Mouse (Mus musculus) liver, embryonic 12.5 days (tissue): ENCODE measurements around the gene Hsd17b3. TPM values are rescaled to one million over a fixed set of nuclear protein-coding genes. Genes with fewer than 3 reads are reported as not detected.
"Not testable (repeated sequence)": the region's sequence is repeated elsewhere in the genome, so short reads cannot be mapped to it uniquely, and the experiment has no call there.

Experiments used
- ATAC-seq: fragments of 200-750 bp; cut with Nextera tagmentation; 2 replicates; pipeline ENCODE4 v1.8.0; 2017; ENCODE audit warnings: moderate number of reproducible peaks, mild to moderate bottlenecking, moderate library complexity
- H3K27ac ChIP-seq: fragments of 300-500 bp; sonication (generic); 2 replicates; pipeline ENCODE4 v1.5.1; 2016; ENCODE audit warnings: mild to moderate bottlenecking
- H3K27me3 ChIP-seq: fragments of 300-500 bp; sonication (generic); replicated peaks from 2 replicates; pipeline ENCODE4 v1.6.1; 2016; ENCODE audit warnings: mild to moderate bottlenecking, moderate library complexity
- H3K36me3 ChIP-seq: fragments of 300-500 bp; sonication (generic); 2 replicates; pipeline ENCODE4 v1.6.1; 2016; ENCODE audit warnings: mild to moderate bottlenecking, moderate library complexity
- H3K4me1 ChIP-seq: fragments of 300-500 bp; sonication (generic); 2 replicates; pipeline ENCODE4 v1.6.1; 2016
- H3K4me2 ChIP-seq: fragments of 300-500 bp; sonication (generic); 2 replicates; pipeline ENCODE4 v1.6.1; 2016; ENCODE audit warnings: mild to moderate bottlenecking, moderate library complexity
- H3K4me3 ChIP-seq: fragments of 300-500 bp; sonication (generic); 2 replicates; pipeline ENCODE4 v1.5.1; 2016; ENCODE audit warnings: mild to moderate bottlenecking, moderate library complexity
- H3K9ac ChIP-seq: fragments of 300-500 bp; sonication (generic); 2 replicates; pipeline ENCODE4 v1.6.1; 2016; ENCODE audit warnings: mild to moderate bottlenecking, moderate library complexity
- H3K9me3 ChIP-seq: fragments of 300-500 bp; sonication (generic); replicated peaks from 2 replicates; pipeline ENCODE4 v1.6.1; 2016; ENCODE audit warnings: mild to moderate bottlenecking, moderate library complexity
- WGBS: fragments of 180-500 bp; shearing (Covaris S2); methylation state at CpG from one replicate; pipeline ENCODE4 v1.1.7; 2016; ENCODE audit not compliant: insufficient replicate concordance; 5-methylcytosine and 5-hydroxymethylcytosine counted together
- polyA plus RNA-seq: library from polyadenylated mRNA; unstranded; fragments of >200 nt; fragmentation: Nextera tagmentation; extraction: Ambion mirVana; gene quantifications from 2 replicates; pipeline ENCODE4 v1.2.1, GENCODE M21; 2016

Hsd17b3 gene
- polyA plus RNA-seq, 1 experiment from 2014 or later: not detected

DNA sequence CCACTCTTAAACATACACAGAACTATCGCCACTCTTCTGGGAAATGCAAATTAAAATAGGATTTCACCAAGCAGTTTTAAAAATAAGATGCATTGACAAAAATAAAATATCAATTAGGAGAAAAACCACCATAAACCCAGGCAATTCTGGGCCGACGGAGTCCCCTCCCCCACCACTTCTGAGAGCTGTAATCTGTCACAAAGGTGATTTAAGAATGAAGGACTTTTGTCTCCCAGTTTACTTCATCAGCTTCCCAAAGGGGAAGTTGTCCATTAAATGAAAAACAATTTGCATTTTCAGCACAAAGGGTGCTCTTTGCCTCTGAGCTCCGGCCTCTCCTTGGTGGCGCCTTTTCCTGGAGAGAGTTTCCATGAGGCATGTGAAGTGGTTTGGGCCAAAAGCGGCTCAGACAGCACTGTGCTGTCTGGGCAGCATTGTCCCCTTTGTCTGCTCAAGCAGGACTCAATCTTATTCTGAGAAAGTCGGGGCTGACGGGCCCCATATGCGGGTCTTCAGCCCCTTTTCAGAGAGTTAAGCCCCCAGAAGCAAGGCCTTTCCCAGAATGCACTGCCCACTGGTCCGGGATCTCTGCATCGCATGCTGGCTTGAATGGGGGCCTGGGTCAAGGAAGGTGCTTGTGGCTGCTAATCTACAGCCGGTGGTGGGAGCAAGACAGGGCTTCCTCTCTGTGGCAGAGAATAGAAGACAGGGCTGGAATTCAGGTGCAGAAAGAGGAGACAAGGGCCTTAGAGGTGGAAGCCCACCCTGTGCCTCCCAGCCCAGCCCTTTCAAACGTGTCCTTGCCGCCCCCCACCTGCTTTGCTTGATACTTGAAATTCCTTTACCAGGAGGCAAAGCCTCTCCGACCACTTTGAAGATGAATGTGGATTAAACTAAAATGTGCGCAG lies 7.8 kb downstream of the Hsd17b3 start:
- 47% methylated on average over 16 of the region's 16 CpGs for WGBS
- no peak for ATAC-seq

DNA sequence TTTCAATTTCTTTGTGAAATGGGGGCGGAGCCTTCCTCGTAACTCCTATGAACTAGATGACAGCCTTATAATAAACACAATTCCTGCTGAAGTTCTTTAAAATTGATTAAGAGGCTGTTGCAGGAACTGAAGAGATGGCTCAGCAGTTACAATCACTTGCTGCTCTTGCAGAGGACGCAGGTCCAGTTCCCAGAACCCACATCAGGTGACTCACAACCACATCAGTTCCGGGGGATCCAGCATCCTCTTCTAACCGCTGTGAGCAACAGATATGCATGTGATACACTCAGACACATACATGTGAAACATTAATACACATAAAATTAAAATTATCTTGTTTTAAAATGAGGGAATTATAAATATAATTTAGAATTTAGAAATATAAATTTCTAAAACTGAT lies 11.4 kb downstream of the Hsd17b3 start:
- H3K9ac ChIP-seq: no peak overlapping the region
- H3K27me3 ChIP-seq: peaks cover 14% of the 10 kb centered on the region; the same call in 1 of the 2 replicates
- no peak overlapping the region for H3K4me2 ChIP-seq
- H3K36me3 ChIP-seq: no peaks in the 10 kb centered on the region
- H3K27ac ChIP-seq: no peak overlapping the region
- 67% methylated on average over 5 of the region's 5 CpGs for WGBS
- no peaks in the 10 kb centered on the region for H3K9me3 ChIP-seq
- ATAC-seq: no peak
- no peaks in the 10 kb centered on the region for H3K4me1 ChIP-seq
- no peak overlapping the region for H3K4me3 ChIP-seq

More for the DNA sequence above, 7.8 kb downstream of the Hsd17b3 start:
- no peaks in the 10 kb centered on the region for H3K9me3 ChIP-seq
- H3K4me2 ChIP-seq: no peak overlapping the region
- no peaks in the 10 kb centered on the region for H3K36me3 ChIP-seq
- no peak overlapping the region for H3K9ac ChIP-seq
- H3K27ac ChIP-seq: no peak overlapping the region
- no peak overlapping the region for H3K4me3 ChIP-seq
- H3K4me1 ChIP-seq: no peaks in the 10 kb centered on the region
- peaks cover 14% of the 10 kb centered on the region; the same call in 1 of the 2 replicates for H3K27me3 ChIP-seq

DNA sequence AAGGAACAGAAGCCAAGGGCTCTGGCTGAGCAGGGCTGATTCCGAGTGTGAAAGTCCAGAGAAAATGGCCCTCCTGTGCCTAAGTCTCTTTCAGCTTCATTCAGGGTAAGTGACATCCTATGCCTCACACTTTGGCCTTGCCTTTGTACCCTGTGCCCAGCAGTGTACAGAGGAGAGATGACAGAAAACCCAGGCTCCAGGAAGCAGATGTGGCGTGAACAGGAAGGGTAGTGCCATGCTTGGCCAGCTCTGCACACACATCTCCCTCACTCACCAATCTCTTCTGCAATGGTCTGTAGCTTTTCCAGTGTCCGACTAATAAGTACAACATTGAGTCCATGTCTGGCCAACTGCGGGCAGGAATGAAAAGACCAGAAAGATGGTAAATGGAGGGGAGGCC lies 13.0 kb downstream of the Hsd17b3 start:
- Histone ChIP-seq H3K27me3 (no peaks in the 10 kb centered on the region), H3K9me3 (no peaks in the 10 kb centered on the region), H3K4me2 (no peak overlapping the region), H3K4me3 (no peak overlapping the region), H3K9ac (no peak overlapping the region), H3K4me1 (no peaks in the 10 kb centered on the region), H3K27ac (no peak overlapping the region), H3K36me3 (no peaks in the 10 kb centered on the region)
- WGBS: 65% methylated on average over 4 of the region's 4 CpGs
- ATAC-seq: no peak

DNA sequence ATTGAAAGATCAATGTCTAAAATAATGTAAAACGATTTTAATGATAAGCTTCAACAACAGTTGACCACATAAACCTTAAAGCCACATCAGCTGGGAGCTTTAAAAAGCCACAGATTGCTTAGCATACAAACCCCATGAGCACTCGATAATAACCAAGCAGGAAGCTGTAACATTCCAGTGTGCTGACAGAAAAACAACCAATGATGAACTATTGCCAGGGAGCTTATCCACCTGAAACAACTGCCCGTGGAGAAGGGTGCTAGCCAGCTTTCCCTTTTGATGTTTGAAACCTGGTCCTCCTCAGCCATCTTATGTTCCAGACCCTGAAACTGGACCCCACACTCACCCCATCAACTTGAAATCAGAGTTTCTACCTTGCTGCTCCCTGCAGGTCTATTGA lies 22.4 kb downstream of the Hsd17b3 start:
- ATAC-seq: no peak
- Histone ChIP-seq H3K4me2 (no peak overlapping the region), H3K9ac (no peak overlapping the region), H3K4me1 (no peaks in the 10 kb centered on the region), H3K27me3 (no peaks in the 10 kb centered on the region), H3K4me3 (no peak overlapping the region), H3K9me3 (no peaks in the 10 kb centered on the region), H3K27ac (no peak overlapping the region), H3K36me3 (no peaks in the 10 kb centered on the region)
- 35% methylated on average over 3 of the region's 3 CpGs for WGBS

DNA sequence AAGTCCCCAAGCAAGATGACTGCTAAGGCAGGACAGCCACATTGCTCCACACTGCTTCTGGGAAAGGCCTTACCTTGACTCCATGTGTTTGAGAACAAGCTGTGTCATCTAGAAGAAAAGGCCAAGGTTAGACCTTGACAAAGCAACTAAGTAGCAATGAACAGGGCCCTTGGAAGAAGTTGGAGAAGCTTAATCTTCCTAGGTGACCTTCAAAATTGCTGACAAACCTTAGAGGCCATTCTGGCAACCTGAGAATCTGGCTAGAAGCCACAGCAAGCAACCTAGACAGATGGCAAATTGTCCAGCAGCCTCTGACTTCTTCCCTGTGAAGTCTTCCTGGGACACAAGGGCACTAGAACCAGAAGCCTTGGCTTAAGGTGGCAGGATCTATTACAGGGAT lies 24.8 kb downstream of the Hsd17b3 start:
- Histone ChIP-seq H3K4me1 (no peaks in the 10 kb centered on the region), H3K27ac (no peak overlapping the region), H3K36me3 (no peaks in the 10 kb centered on the region), H3K4me3 (no peak overlapping the region), H3K9me3 (no peaks in the 10 kb centered on the region), H3K9ac (no peak overlapping the region), H3K27me3 (no peaks in the 10 kb centered on the region), H3K4me2 (no peak overlapping the region)
- ATAC-seq: no peak

DNA sequence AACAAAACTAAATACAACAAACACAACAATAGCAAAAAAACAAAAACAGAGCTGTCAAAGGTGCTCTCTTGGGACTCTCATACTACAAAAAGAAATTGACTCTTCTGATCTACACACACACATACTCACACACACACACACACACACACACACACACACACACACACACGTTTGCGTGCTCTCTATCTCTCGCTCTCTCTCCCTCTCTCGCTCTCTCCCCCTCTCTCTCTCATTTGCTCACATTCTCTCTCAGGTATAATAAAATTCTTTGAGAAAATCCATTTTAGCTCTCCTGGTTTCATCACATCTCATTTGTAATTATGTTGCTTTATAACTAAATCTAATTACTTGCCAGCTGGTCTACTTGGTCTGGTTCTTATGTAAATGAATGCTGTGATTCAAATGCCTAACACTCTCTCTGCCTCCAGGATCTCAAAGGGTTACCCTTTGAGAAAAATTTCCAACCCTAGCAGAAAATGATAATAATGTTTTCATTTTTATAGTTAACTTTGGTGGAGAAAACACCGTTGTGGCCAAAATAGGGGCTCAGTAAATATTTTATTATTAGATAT lies 28.0 kb downstream of the Hsd17b3 start:
- Histone ChIP-seq H3K9ac (no peak overlapping the region), H3K9me3 (no peaks in the 10 kb centered on the region), H3K27me3 (no peaks in the 10 kb centered on the region), H3K4me3 (no peak overlapping the region), H3K4me2 (no peak overlapping the region), H3K4me1 (no peaks in the 10 kb centered on the region), H3K36me3 (no peaks in the 10 kb centered on the region), H3K27ac (no peak overlapping the region)
- 65% methylated on average over 5 of the region's 5 CpGs for WGBS
- no peak for ATAC-seq

DNA sequence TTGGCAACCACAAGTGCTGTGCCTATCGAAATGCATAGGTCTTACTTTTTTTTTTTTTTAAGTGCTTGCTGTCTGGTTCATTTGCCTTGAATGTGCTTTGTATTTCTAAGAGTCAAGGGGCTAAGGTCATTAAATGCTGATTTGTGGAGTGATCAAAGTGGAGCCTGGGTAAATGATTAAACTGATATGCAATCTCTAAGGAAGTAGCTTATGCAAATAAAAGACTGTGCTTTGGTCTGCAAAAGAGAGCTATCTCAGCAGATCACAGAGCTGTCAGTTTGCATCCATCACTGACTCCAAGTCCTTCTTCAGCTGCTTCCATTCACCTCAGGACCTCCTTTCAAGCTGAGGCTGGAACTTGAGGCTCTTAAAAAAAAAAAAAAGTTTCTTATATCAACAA lies 35.1 kb downstream of the Hsd17b3 start:
- WGBS: 53% methylated on average over 1 of the region's 1 CpGs
- peaks cover 11% of the 10 kb centered on the region for H3K4me1 ChIP-seq
- 0 out of 2 replicates have a peak, but pooled peaks cover 6% of the 10 kb centered on the region for H3K9me3 ChIP-seq
- H3K9ac ChIP-seq: no peak overlapping the region
- H3K36me3 ChIP-seq: no peaks in the 10 kb centered on the region
- H3K27ac ChIP-seq: no peak overlapping the region
- no peaks in the 10 kb centered on the region for H3K27me3 ChIP-seq
- H3K4me2 ChIP-seq: no peak overlapping the region
- H3K4me3 ChIP-seq: no peak overlapping the region
- 0 out of 2 replicates have a peak, but pooled peaks have one; percentile 30 for ATAC-seq

DNA sequence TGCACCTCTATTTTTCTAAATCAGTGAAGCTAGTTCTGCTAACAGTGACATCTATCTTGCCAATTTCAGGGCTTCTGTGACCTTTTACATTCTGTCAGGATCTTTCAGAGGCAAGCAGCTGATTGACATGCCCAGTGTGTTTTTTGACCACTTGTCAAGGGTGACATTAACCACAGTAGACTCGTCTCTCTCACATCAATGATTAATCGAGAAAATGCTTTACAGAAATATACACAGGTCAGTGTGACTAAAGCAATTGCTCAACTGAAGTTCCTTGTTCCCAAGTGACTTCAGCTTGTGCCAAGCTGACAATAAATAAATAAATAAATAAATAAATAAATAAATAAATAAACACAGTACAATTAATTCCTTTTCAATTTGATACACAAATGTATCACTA lies 36.7 kb downstream of the Hsd17b3 start:
- H3K27me3 ChIP-seq: not testable (repeated sequence)

DNA sequence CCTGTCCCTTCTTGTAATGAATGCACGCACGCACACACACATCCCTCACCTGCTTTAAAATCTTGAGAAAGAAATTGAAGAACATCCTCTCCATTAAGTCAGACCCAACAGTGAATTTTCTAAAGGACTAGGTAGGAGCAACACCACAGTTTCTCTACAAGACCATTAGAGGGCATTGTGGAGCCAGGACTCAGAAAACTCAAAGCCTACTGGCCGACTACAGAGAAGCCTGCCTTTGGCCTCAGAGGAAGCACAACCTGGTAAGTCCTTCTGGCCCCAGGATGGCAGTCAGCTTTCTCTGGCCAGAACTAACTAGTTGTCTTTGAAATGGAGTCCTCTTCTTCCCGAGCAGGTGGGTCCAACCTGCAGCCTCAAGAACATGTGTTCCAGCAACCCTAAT lies 38.1 kb downstream of the Hsd17b3 start:
- WGBS: 56% methylated on average over 4 of the region's 4 CpGs
- ATAC-seq: no peak
- H3K4me3 ChIP-seq: no peak overlapping the region

More for the DNA sequence above, 36.7 kb downstream of the Hsd17b3 start:
- not testable (repeated sequence) for H3K9me3 ChIP-seq, H3K4me2 ChIP-seq, H3K9ac ChIP-seq, H3K36me3 ChIP-seq, H3K27ac ChIP-seq, H3K4me3 ChIP-seq, ATAC-seq
- WGBS: 61% methylated on average over 2 of the region's 2 CpGs
- peaks cover 11% of the 10 kb centered on the region for H3K4me1 ChIP-seq

DNA sequence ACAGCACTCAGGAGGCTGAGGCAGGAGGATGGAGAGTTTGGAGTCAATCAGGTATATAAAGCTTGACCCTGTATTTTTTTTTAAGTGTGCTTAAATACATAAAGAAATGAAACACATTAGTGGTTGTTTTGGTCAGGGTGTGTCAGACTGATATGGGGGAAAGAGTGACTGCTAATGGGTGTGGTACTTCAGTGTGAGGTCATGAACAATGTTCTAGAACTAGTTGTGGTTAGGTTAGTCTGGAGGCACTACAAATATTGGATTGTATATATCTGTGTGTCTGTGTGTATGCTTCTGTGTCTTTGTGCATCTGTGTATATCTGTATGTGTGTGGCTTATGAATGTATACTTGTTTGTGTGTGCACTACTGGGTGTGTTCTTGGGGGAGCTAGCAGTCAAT lies 39.5 kb downstream of the Hsd17b3 start:
- no peak overlapping the region for H3K9ac ChIP-seq
- H3K4me2 ChIP-seq: no peak overlapping the region
- ATAC-seq: peak; percentile 66
- H3K4me1 ChIP-seq: peaks cover 11% of the 10 kb centered on the region
- no peak overlapping the region for H3K27ac ChIP-seq
- H3K4me3 ChIP-seq: no peak overlapping the region
- 0 out of 2 replicates have a peak, but pooled peaks cover 6% of the 10 kb centered on the region for H3K9me3 ChIP-seq
- H3K27me3 ChIP-seq: no peaks in the 10 kb centered on the region
- no peaks in the 10 kb centered on the region for H3K36me3 ChIP-seq

More for the DNA sequence above, 38.1 kb downstream of the Hsd17b3 start:
- 0 out of 2 replicates have a peak, but pooled peaks cover 6% of the 10 kb centered on the region for H3K9me3 ChIP-seq
- H3K4me1 ChIP-seq: peaks cover 11% of the 10 kb centered on the region
- H3K9ac ChIP-seq: no peak overlapping the region
- no peak overlapping the region for H3K27ac ChIP-seq
- no peaks in the 10 kb centered on the region for H3K27me3 ChIP-seq
- H3K36me3 ChIP-seq: no peaks in the 10 kb centered on the region
- H3K4me2 ChIP-seq: no peak overlapping the region

DNA sequence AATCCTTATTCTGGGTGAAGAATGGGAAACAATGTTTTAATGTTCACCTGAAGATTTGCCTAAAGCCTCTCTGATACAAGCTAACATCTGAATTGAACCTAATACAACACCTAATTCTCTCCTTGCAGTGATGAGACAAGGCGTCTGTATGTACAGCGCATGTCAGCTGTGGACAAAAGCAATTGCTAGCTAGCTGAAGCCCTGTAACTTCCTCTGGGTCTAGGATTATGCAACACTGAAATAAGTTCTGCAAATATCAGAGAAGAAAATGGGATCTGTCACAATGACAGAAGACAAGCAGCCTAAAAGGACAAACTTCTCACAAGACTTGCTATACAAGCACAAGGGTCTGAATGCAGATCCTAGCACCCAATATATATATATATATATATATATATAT lies 40.6 kb downstream of the Hsd17b3 start:
- H3K9ac ChIP-seq: no peak overlapping the region
- no peaks in the 10 kb centered on the region for H3K27me3 ChIP-seq
- peaks cover 11% of the 10 kb centered on the region for H3K4me1 ChIP-seq
- no peak overlapping the region for H3K4me3 ChIP-seq
- 0 out of 2 replicates have a peak, but pooled peaks cover 6% of the 10 kb centered on the region for H3K9me3 ChIP-seq
- no peaks in the 10 kb centered on the region for H3K36me3 ChIP-seq
- 67% methylated on average over 2 of the region's 2 CpGs for WGBS
- no peak overlapping the region for H3K4me2 ChIP-seq
- no peak for ATAC-seq
- no peak overlapping the region for H3K27ac ChIP-seq

DNA sequence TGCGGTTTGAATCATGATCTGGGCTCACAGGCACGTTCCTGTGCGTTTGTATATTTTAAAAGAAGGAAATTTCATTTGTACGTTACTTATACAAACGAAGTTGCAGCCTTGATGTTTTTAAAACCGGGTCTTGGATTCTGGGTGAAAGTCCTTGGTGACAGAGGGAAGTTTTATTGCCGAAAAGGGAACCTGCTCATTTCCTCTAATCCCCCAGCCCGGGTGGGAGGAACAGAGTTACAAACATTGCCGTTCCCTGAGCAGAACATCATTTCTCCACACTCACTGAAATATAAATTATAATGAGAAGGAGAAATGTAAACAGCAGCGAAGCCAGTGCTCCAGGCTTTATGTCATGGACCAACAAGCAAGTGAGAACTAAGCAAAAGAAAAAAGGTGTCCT lies 49.1 kb downstream of the Hsd17b3 start:
- Histone ChIP-seq H3K4me1 (peaks cover under 1% of the 10 kb centered on the region; the same call in 1 of the 2 replicates), H3K27me3 (no peaks in the 10 kb centered on the region), H3K4me2 (no peak overlapping the region), H3K27ac (no peak overlapping the region), H3K36me3 (no peaks in the 10 kb centered on the region), H3K9me3 (no peaks in the 10 kb centered on the region), H3K9ac (no peak overlapping the region), H3K4me3 (no peak overlapping the region)
- 47% methylated on average over 10 of the region's 10 CpGs for WGBS
- no peak for ATAC-seq
